ENCODE assay signal across 19 mouse cellular contexts in genomic region chr2:28134605-28135004, GRCm38 (mm10). TPM values are rescaled to one million over a fixed set of nuclear protein-coding genes. Genes with fewer than 3 reads are reported as not detected.
"Had no signal": no experiment of that assay in that cellular context is flagged by ENCODE, and none has a peak within 500 bp of the region (broad histone marks: within the 10 kb centered on the region; RNA-seq: fewer than 3 reads in every experiment).

No protein-coding gene starts in this region.

- H3K27me3 ChIP-seq: neural tube, embryonic 13.5 days; neural tube, embryonic 15.5 days; stomach, embryonic 15.5 days had no signal

- H3K36me3 ChIP-seq: neural tube, embryonic 13.5 days; neural tube, embryonic 15.5 days; stomach, embryonic 15.5 days had no signal

- H3K4me3 ChIP-seq: neural tube, embryonic 13.5 days; neural tube, embryonic 15.5 days; stomach, embryonic 15.5 days had no signal

- DNase-seq: retina, postnatal 1 day; right cerebral cortex, adult 18-20 months; right cerebral cortex, postnatal 14 days; right cerebral cortex, postnatal 25 days; right cerebral cortex, postnatal 4 days; spleen, adult 18-20 months; thymus, adult 18-20 months; thymus, adult 2 months; thymus, postnatal 14 days; thymus, postnatal 25 days; thymus, postnatal 36 days; thymus, postnatal 4 days had no signal

RNA-seq across cellular contexts. Expression of gene Fcnb, which starts 49.9 kb away (rescaled TPM):
- polyA plus RNA-seq: neural tube, embryonic 14.5 days; neural tube, embryonic 15.5 days; small intestine, adult 2 months; testis, adult 2 months; urinary bladder, adult 2 months had no signal
